Mouse (Mus musculus): Measurements from ENCODE around the gene Zfp422. TPM values are rescaled to one million over a fixed set of nuclear protein-coding genes. Genes with fewer than 3 reads are reported as not detected.
A peak's percentile ranks its signal among the peaks of the same experiment; 100 is the strongest.
"Not testable (repeated sequence)": the region's sequence is repeated elsewhere in the genome, so short reads cannot be mapped to it uniquely, and the experiment has no call there.

The Zfp422 gene
- polyA plus RNA-seq, 1 experiment from 2014 or later, result 237 TPM

DNA sequence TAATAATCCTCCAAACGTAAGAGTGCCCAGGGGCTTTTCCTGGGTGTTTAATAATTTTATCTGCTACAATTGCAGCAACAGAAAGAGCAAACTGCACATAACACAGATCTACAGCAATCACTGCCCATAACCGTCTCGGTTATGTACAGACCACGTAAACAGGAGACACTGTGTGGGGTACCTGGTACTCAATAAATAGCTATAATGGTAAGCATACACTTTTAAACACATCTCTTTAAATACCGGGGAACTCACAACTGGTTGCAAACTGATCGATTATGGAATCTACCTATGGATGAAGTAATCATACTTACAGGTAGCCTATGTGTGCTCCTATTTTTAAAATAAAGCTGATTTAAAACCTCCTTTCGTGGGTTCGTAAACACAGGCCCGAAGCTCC lies 704 bp downstream of the Zfp422 start:
- peak overlapping the region; percentile 74 for H3K4me2 ChIP-seq (replicated peaks)
- H3K4me1 ChIP-seq (replicated peaks), result peaks cover 26% of the 10 kb centered on the region
- H3K27ac ChIP-seq, result peak overlapping the region; percentile 96
- H3K9me3 ChIP-seq, result no peaks in the 10 kb centered on the region
- no peak for ATAC-seq
- no peaks in the 10 kb centered on the region for H3K27me3 ChIP-seq
- H3K36me3 ChIP-seq, result peaks cover 18% of the 10 kb centered on the region
- WGBS, result 12% methylated on average over 9 of the region's 9 CpGs
- peak overlapping the region; percentile 87 for H3K4me3 ChIP-seq (replicated peaks)
- peak overlapping the region; percentile 98 for H3K9ac ChIP-seq (replicated peaks)

DNA sequence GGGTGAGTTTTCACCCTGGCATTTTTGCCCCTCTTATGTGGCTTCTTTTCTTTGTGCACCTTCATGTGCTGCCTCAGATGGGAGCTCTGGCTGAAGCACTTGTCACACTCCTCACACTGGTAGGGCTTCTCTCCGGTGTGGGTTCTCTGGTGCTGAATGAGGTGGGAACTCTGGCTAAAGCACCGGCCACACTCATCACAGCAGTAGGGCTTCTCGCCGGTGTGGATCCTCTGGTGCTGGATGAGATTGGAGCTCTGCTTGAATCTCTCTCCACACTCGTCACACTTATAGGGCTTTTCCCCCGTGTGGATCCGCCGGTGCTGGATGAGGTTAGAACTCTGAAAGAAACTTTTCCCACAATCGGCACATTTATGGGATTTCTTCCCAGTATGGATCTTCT lies 2.4 kb downstream of the Zfp422 start:
- H3K4me3 ChIP-seq (replicated peaks); ATAC-seq; H3K27me3 ChIP-seq; H3K27ac ChIP-seq; H3K9ac ChIP-seq (replicated peaks); H3K4me2 ChIP-seq (replicated peaks); H3K9me3 ChIP-seq: not testable (repeated sequence)
- WGBS, result 95% methylated on average over 9 of the region's 9 CpGs
- Histone ChIP-seq H3K36me3 (peaks cover 18% of the 10 kb centered on the region), H3K4me1 (replicated peaks) (peaks cover 26% of the 10 kb centered on the region)

DNA sequence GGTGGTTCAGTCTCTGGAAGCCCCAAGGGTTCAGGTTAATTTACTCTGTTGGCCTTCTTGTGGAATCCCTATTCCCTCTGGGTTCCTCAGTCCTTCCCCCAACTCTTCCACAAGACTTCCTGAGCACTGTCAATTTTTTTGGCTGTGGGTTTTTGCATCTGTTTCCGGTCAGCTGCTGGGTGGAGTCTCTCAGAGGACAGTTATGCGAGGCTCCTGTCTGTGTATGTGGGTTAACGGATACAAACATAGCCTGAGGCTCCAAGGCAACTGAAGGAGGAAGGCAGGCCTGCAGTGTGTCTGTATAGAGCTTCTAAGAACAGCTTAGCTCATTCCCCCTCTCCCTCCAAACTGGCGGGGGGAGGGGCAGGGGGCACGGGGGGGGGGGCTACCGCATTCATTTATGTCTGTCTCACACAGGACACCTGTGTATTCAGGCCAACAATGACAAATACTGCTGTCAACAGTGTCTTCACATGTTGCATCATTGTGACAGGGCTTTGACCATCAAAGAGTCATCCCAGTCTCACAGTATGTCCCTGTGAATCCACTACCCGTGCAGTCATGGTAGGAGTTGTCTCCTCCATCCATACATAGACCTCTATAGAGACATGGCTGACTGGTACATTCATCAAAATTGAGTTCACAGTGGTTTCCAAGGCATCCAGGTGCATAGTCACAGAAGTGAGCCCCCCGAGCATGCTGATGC lies 7.3 kb downstream of the Zfp422 start:
- H3K4me1 ChIP-seq (replicated peaks), result peaks cover 8% of the 10 kb centered on the region; the same call in 1 of the 2 replicates
- no peak overlapping the region for H3K4me3 ChIP-seq (replicated peaks)
- no peak overlapping the region for H3K9ac ChIP-seq (replicated peaks)
- H3K4me2 ChIP-seq (replicated peaks), result no peak overlapping the region
- ATAC-seq, result no peak
- H3K9me3 ChIP-seq, result no peaks in the 10 kb centered on the region
- peaks cover 12% of the 10 kb centered on the region for H3K36me3 ChIP-seq
- WGBS, result 75% methylated on average over 8 of the region's 8 CpGs
- H3K27me3 ChIP-seq, result no peaks in the 10 kb centered on the region
- H3K27ac ChIP-seq, result no peak overlapping the region

DNA sequence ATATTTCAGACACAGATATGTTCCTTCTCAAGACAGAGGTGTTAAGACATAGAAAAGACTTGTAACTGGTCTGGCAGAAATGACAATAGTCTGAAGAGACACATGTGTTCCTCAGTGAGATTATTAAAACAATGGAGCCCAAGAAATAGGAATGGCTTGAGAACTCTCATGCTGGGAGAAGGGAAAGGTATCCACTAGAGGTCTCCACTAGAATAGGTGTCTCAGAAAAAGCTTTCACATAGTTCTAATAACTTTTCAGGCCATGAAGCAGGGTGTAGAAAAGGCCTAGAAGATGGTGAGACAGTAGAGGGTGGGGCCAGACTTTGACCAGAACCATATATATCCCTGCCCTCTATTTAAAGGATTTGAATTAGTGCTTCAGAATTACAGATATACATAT lies 10.7 kb downstream of the Zfp422 start:
- H3K9ac ChIP-seq (replicated peaks), result no peak overlapping the region
- H3K36me3 ChIP-seq, result no peaks in the 10 kb centered on the region
- H3K9me3 ChIP-seq, result no peaks in the 10 kb centered on the region
- no peaks in the 10 kb centered on the region for H3K4me1 ChIP-seq (replicated peaks)
- H3K27me3 ChIP-seq, result no peaks in the 10 kb centered on the region
- ATAC-seq, result no peak
- no peak overlapping the region for H3K4me2 ChIP-seq (replicated peaks)
- no peak overlapping the region for H3K27ac ChIP-seq
- no peak overlapping the region for H3K4me3 ChIP-seq (replicated peaks)

DNA sequence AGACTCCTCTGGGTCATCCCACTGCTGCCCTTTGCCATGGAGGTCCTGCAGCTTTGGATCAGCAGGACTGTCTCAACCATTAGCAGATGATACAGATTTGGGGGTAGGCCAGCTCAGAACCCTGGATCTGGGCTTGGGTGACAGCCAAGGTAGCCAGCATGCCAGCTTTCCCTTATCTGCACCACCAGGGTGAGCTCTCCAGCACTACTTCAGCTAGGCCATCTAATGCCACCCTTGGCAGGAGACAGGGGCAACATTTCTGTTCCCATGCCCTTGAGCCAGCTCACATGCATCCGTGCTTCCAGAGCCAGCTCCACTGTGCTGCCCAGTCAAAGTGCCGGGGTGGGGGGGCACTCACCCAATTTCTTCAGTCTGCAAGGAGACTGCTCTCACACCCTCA lies 13.1 kb downstream of the Zfp422 start:
- Histone ChIP-seq H3K36me3 (no peaks in the 10 kb centered on the region), H3K4me1 (replicated peaks) (no peaks in the 10 kb centered on the region), H3K4me3 (replicated peaks) (no peak overlapping the region), H3K9me3 (no peaks in the 10 kb centered on the region), H3K27ac (no peak overlapping the region), H3K27me3 (no peaks in the 10 kb centered on the region), H3K4me2 (replicated peaks) (no peak overlapping the region), H3K9ac (replicated peaks) (no peak overlapping the region)
- no peak for ATAC-seq
- 90% methylated on average over 2 of the region's 2 CpGs for WGBS

DNA sequence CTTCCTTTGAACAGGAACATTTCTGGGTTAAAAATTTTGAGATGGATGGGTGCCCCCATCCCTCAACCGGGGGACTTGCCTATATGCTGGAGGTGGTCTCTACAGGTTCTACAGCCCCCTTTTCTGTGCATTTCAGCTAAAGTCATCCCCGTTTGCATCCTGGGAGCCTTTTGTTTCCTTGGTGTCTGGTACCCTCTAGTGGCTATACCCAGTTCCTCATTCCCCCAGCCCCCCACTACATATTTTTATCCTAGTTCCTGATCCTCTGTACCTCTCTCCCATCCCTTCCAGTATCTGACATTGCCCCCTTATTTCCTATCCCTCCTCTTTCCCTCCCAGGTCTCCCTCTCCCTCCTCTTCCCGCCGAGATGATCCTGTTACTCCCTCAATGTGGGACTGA lies 21.6 kb downstream of the Zfp422 start:
- H3K4me3 ChIP-seq (replicated peaks), result no peak overlapping the region
- H3K27ac ChIP-seq, result no peak overlapping the region
- WGBS, result 53% methylated on average over 4 of the region's 4 CpGs

DNA sequence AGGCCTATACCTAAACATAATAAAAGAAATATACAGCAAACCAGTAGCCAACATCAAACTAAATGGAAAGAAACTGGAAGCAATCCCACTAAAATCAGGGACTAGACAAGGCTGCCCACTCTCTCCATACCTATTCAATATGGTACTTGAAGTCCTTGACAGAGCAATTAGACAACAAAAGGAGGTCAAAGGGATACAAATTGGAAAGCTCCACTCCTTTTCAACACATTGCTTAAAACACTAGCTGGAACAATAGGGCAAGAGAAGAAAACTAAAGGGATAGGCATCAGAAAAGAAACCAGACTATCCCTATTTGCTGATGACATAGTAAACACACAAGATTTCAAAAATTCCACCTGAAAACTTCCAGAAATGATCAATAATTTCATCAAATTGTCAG lies 27.8 kb downstream of the Zfp422 start:
- H3K27ac ChIP-seq; H3K4me3 ChIP-seq (replicated peaks); H3K4me1 ChIP-seq (replicated peaks); H3K9me3 ChIP-seq; H3K9ac ChIP-seq (replicated peaks); H3K4me2 ChIP-seq (replicated peaks); H3K36me3 ChIP-seq; ATAC-seq; H3K27me3 ChIP-seq: not testable (repeated sequence)

More for the DNA sequence above, 21.6 kb downstream of the Zfp422 start:
- Histone ChIP-seq H3K9me3 (no peaks in the 10 kb centered on the region), H3K27me3 (no peaks in the 10 kb centered on the region), H3K4me1 (replicated peaks) (no peaks in the 10 kb centered on the region), H3K4me2 (replicated peaks) (no peak overlapping the region), H3K36me3 (no peaks in the 10 kb centered on the region), H3K9ac (replicated peaks) (no peak overlapping the region)
- no peak for ATAC-seq

DNA sequence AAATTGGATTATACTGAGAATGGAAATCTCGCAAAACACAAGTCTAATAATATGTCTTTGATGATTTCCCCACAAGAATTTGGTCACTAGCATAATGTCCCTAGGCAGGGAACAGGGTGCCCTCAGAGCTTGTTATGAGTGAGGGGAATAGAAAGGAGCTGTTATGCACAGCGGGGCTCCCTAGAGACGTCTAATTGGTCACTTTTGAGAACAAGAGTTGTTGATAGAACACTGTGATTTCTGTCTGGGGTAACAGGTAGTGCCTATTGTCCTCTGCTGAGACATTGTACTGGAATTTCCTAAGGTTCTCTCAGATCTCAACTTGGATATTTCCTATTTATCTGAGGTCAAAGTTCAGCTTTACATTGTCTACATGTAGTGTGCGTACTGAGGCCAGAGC lies 44.7 kb downstream of the Zfp422 start, which contains the start of gene Olfr215:
Olfr215 (minus strand) TSS at position 101 of the 400 bp plus-strand sequence.
- no peaks in the 10 kb centered on the region for H3K36me3 ChIP-seq
- H3K27ac ChIP-seq, result no peak within 1 kb of the TSS
- WGBS, result 48% methylated on average over 4 of the region's 4 CpGs
- no peaks in the 10 kb centered on the region for H3K27me3 ChIP-seq
- H3K9me3 ChIP-seq, result no peaks in the 10 kb centered on the region
- no peak within 1 kb of the TSS for H3K4me2 ChIP-seq (replicated peaks)
- ATAC-seq, result no peak
- H3K4me3 ChIP-seq (replicated peaks), result no peak within 1 kb of the TSS
- H3K4me1 ChIP-seq (replicated peaks), result 0 out of 2 replicates have a peak, but pooled peaks cover 2% of the 10 kb centered on the region
- no peak within 1 kb of the TSS for H3K9ac ChIP-seq (replicated peaks)

Small RNAs within 50 kb of the gene (microRNA-seq; reads per million reads assigned to microRNA genes)
- 0.62 reads per million for gene Mir7043

Other genes with a start within 250 kb of the Zfp422 start
- 0.58 and 0.59 TPM in 2 replicates for gene Alox5, start 167.8 kb downstream of the Zfp422 start, polyA plus RNA-seq (2015; fragmentation: Nextera tagmentation; extraction: Ambion mirVana)
- gene Olfr211, start 139.9 kb downstream of the Zfp422 start, polyA plus RNA-seq (2015; fragmentation: Nextera tagmentation; extraction: Ambion mirVana), result not detected in 2 replicates
- gene Olfr212, start 122.5 kb downstream of the Zfp422 start, polyA plus RNA-seq (2015; fragmentation: Nextera tagmentation; extraction: Ambion mirVana), result not detected in 2 replicates
- gene Olfr213, start 90.5 kb downstream of the Zfp422 start, polyA plus RNA-seq (2015; fragmentation: Nextera tagmentation; extraction: Ambion mirVana), result not detected in 2 replicates
- 0.38 and 1.0 TPM in 2 replicates for gene Gm5580, start 77.9 kb downstream of the Zfp422 start, polyA plus RNA-seq (2015; fragmentation: Nextera tagmentation; extraction: Ambion mirVana)
- not detected in 2 replicates for gene Olfr214, start 74.8 kb downstream of the Zfp422 start, polyA plus RNA-seq (2015; fragmentation: Nextera tagmentation; extraction: Ambion mirVana)
- gene Olfr215, start 44.8 kb downstream of the Zfp422 start, polyA plus RNA-seq (2015; fragmentation: Nextera tagmentation; extraction: Ambion mirVana), result not detected in 2 replicates
- 5.0 and 6.0 TPM in 2 replicates for gene Depp1, start 21.6 kb upstream of the Zfp422 start, polyA plus RNA-seq (2015; fragmentation: Nextera tagmentation; extraction: Ambion mirVana)
- gene Rassf4, start 45.0 kb upstream of the Zfp422 start, polyA plus RNA-seq (2015; fragmentation: Nextera tagmentation; extraction: Ambion mirVana), result 15.3 and 21.8 TPM in 2 replicates
- 0.10 and 0.23 TPM in 2 replicates for gene Tmem72, start 87.9 kb upstream of the Zfp422 start, polyA plus RNA-seq (2015; fragmentation: Nextera tagmentation; extraction: Ambion mirVana)

All from midbrain, embryonic 13.5 days (tissue).